Mouse (Mus musculus): Measurements from ENCODE around the gene Iqgap1. TPM values are rescaled to one million over a fixed set of nuclear protein-coding genes. Genes with fewer than 3 reads are reported as not detected.

The Iqgap1 gene
- polyA plus RNA-seq, 1 experiment from 2014 or later = 23.7 TPM

GRCm38 (mm10) chr7:80788002-80788401 is 37.8 kb downstream of the Iqgap1 start:
- no peak overlapping the region for H3K27ac ChIP-seq (replicated peaks)
- H3K9me3 ChIP-seq (replicated peaks) = peaks cover 2% of the 10 kb centered on the region
- DNase-seq (ENCODE audit: low spot score) = no peak
- H3K36me3 ChIP-seq = peaks cover 8% of the 10 kb centered on the region
- 88% methylated on average over 7 of the region's 7 CpGs for WGBS
- no peak overlapping the region for H3K4me3 ChIP-seq
- H3K4me1 ChIP-seq = no peaks in the 10 kb centered on the region
- H3K27me3 ChIP-seq (ENCODE audit: low read depth, poor library complexity, severe bottlenecking) = no peaks in the 10 kb centered on the region

DNA sequence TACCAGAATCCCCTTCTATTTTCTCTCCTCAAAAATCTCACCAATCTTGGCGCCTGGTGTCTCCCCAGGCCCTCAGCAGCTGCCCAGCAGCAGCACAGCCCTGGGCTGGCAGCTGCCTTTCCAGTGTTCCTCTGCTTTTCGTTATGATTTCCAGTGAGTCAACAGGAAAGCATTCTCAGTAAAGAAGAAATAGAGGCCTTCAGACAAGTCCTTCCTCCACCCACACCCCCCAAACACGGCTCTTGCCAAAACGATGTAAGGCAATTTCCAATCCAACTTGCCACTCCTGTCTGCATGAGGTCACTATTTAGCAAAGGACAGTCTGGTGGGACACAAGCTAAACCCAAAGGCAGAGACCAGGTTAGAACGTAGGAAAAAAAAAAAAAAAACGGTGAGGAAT is 39.0 kb downstream of the Iqgap1 start:
- H3K9me3 ChIP-seq (replicated peaks) = no peaks in the 10 kb centered on the region
- 83% methylated on average over 6 of the region's 6 CpGs for WGBS
- H3K27me3 ChIP-seq (ENCODE audit: low read depth, poor library complexity, severe bottlenecking) = no peaks in the 10 kb centered on the region
- no peak overlapping the region for H3K27ac ChIP-seq (replicated peaks)
- peaks cover 3% of the 10 kb centered on the region; the same call in 1 of the 2 replicates for H3K4me1 ChIP-seq
- no peak for DNase-seq (ENCODE audit: low spot score)
- no peak overlapping the region for H3K4me3 ChIP-seq
- H3K36me3 ChIP-seq = 0 out of 2 replicates have a peak, but pooled peaks cover 3% of the 10 kb centered on the region

- Histone ChIP-seq H3K4me3 (no peak overlapping the region), H3K4me1 (peaks cover 8% of the 10 kb centered on the region), H3K36me3 (0 out of 2 replicates have a peak, but pooled peaks cover 3% of the 10 kb centered on the region), H3K27ac (replicated peaks) (no peak overlapping the region), H3K9me3 (replicated peaks) (no peaks in the 10 kb centered on the region), H3K27me3 (ENCODE audit: low read depth, poor library complexity, severe bottlenecking) (no peaks in the 10 kb centered on the region)
- 94% methylated on average over 5 of the region's 5 CpGs for WGBS
- no peak for DNase-seq (ENCODE audit: low spot score)
Observed at GRCm38 (mm10) chr7:80783841-80784240, 41.9 kb downstream of the Iqgap1 start.

DNA sequence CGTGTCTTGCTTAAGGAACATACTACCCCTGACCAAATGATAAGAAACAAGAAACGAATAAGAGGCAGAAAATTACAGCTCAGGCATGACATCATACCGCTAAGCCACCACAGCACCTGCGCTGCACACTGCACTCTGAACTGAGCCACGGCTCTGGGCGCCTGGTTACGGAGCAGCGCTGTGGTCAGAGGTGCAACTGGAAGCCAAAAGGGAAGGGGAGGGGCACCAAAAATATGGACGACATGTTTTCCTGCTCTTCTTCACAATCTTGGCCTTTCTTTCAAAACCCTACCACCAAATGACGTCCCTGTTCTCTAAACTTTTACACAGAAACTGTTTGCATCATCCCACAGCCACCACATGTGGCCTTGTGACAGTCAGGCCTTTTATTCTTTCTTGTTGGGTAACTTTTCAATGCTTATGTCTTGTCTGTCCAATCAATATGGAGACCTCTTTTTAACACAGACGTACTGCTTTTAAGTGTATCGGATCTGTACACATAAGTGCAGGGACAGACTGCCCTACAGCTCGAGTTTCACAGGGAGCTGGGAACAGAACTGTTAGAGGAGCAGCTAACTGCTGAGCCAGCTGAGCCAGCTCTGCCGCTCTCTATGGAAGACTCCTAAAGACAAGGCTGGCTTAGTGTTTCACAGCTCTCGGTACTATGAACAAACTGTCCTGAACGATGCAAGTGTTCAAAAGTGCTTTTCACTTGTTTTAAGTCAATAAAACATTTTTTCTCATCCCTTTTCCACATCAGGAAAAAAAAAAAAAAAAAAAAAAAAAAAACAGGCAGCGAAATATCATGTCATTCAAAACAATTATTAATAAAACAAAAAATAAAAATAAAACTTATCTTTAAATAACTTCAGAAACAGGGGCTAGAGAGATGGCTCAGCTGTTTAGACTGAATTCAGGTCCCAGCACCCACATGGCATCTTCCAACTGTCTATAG is 43.3 kb downstream of the Iqgap1 start:
- Histone ChIP-seq H3K27ac (replicated peaks) (no peak overlapping the region), H3K27me3 (ENCODE audit: low read depth, poor library complexity, severe bottlenecking) (no peaks in the 10 kb centered on the region), H3K9me3 (replicated peaks) (no peaks in the 10 kb centered on the region), H3K36me3 (no peaks in the 10 kb centered on the region), H3K4me1 (peaks cover 8% of the 10 kb centered on the region), H3K4me3 (no peak overlapping the region)
- WGBS = 85% methylated on average over 17 of the region's 17 CpGs
- DNase-seq (ENCODE audit: low spot score) = no peak

DNA sequence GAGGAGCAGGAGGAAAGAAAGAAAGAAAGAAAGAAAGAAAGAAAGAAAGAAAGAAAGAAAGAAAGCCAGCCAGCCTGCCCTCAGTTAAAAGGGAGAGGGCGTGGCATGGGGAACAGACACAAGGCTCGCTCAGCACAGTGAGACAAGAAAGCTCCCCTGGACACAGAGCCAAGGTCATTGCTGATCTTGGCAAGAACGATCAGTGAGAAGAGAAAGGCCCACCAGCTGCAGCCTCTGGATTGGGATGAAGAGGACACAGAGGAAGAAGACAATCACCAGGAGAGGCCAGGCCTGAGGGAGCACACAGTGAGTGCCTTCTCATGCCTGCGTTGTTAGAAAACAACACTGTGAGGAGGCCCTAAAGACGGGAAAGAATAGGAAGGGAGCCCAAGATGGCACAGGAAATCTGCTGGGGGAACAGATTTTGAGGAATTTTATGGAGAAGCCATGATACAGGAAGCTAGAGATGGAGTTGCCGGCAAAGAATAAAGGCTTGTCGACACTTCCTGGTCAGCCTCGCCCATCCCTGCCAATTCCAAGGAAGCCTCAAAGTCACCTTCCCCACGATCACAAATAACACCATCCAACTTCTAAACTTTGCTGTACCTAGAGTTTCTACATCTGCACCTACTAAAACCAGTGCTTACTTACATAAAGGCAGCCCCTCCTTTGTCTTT is 44.2 kb downstream of the Iqgap1 start:
- Histone ChIP-seq H3K4me3 (no peak overlapping the region), H3K27me3 (ENCODE audit: low read depth, poor library complexity, severe bottlenecking) (no peaks in the 10 kb centered on the region), H3K27ac (replicated peaks) (0 out of 2 replicates have a peak overlapping the region, but pooled peaks have one; percentile 38), H3K9me3 (replicated peaks) (no peaks in the 10 kb centered on the region), H3K4me1 (peaks cover 8% of the 10 kb centered on the region), H3K36me3 (no peaks in the 10 kb centered on the region)
- no peak for DNase-seq (ENCODE audit: low spot score)
- 80% methylated on average over 9 of the region's 9 CpGs for WGBS

DNA sequence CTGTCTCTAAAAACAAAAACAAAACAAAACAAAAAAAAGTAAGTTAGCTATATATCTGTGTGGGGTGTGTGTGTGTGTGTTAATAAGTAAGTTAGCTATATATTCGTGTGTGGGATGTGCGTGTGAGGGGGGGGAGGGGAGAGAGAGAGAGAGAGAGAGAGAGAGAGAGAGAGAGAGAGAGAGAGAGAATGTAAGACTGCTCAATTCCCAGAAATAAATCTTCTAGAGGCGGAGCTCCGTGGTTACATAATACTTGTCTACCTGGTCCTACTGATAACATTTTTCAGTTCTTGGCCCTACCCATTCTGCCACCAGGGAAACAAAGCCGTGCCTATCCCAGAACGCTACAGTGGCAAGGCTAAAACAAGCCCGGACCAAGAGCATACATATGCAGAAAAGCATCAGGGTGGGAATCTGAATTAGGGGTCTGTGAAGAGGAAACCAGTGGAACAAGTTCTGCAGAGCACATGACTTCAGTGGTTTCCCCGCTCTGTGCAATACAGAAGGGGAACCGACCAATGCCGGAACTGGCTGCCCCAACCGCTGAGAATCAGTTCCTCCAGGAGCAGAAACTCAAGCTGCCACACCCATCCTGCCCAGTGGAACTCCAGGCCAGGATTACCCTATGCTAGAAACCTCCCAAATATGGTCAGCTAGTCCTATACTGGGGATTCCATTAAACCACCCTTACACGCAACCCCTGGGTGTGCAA is 46.7 kb downstream of the Iqgap1 start:
- H3K9me3 ChIP-seq (replicated peaks) = no peaks in the 10 kb centered on the region
- peaks cover 8% of the 10 kb centered on the region for H3K4me1 ChIP-seq
- no peaks in the 10 kb centered on the region for H3K36me3 ChIP-seq
- no peak overlapping the region for H3K4me3 ChIP-seq
- no peak overlapping the region for H3K27ac ChIP-seq (replicated peaks)
- H3K27me3 ChIP-seq (ENCODE audit: low read depth, poor library complexity, severe bottlenecking) = no peaks in the 10 kb centered on the region
- DNase-seq (ENCODE audit: low spot score) = no peak
- 84% methylated on average over 12 of the region's 12 CpGs for WGBS

- DNase-seq (ENCODE audit: low spot score) = no peak
- Histone ChIP-seq H3K27ac (replicated peaks) (no peak overlapping the region), H3K4me1 (peaks cover 8% of the 10 kb centered on the region), H3K27me3 (ENCODE audit: low read depth, poor library complexity, severe bottlenecking) (no peaks in the 10 kb centered on the region), H3K9me3 (replicated peaks) (no peaks in the 10 kb centered on the region), H3K4me3 (no peak overlapping the region), H3K36me3 (no peaks in the 10 kb centered on the region)
- 95% methylated on average over 6 of the region's 6 CpGs for WGBS
Observed at GRCm38 (mm10) chr7:80778376-80778775, 47.4 kb downstream of the Iqgap1 start.

GRCm38 (mm10) chr7:80777151-80777550 is 48.6 kb downstream of the Iqgap1 start:
- Histone ChIP-seq H3K27ac (replicated peaks) (no peak overlapping the region), H3K4me1 (peaks cover 7% of the 10 kb centered on the region), H3K36me3 (no peaks in the 10 kb centered on the region), H3K4me3 (no peak overlapping the region), H3K9me3 (replicated peaks) (no peaks in the 10 kb centered on the region), H3K27me3 (ENCODE audit: low read depth, poor library complexity, severe bottlenecking) (no peaks in the 10 kb centered on the region)
- no peak for DNase-seq (ENCODE audit: low spot score)
- WGBS = 83% methylated on average over 8 of the region's 8 CpGs

GRCm38 (mm10) chr7:80776090-80776489 is 49.7 kb downstream of the Iqgap1 start:
- H3K4me1 ChIP-seq = no peaks in the 10 kb centered on the region
- no peaks in the 10 kb centered on the region for H3K27me3 ChIP-seq (ENCODE audit: low read depth, poor library complexity, severe bottlenecking)
- DNase-seq (ENCODE audit: low spot score) = no peak
- no peak overlapping the region for H3K4me3 ChIP-seq
- H3K36me3 ChIP-seq = no peaks in the 10 kb centered on the region
- WGBS = 96% methylated on average over 3 of the region's 3 CpGs
- no peak overlapping the region for H3K27ac ChIP-seq (replicated peaks)
- no peaks in the 10 kb centered on the region for H3K9me3 ChIP-seq (replicated peaks)

GRCm38 (mm10) chr7:80775448-80775904 is 50.3 kb downstream of the Iqgap1 start:
- Histone ChIP-seq H3K4me1 (no peaks in the 10 kb centered on the region), H3K9me3 (replicated peaks) (no peaks in the 10 kb centered on the region), H3K4me3 (no peak overlapping the region), H3K27ac (replicated peaks) (no peak overlapping the region), H3K27me3 (ENCODE audit: low read depth, poor library complexity, severe bottlenecking) (no peaks in the 10 kb centered on the region), H3K36me3 (no peaks in the 10 kb centered on the region)
- no peak for DNase-seq (ENCODE audit: low spot score)
- WGBS = 89% methylated on average over 10 of the region's 10 CpGs

- no peak overlapping the region for H3K27ac ChIP-seq (replicated peaks)
- whole genome bisulfite sequencing = 93% methylated on average over 15 of the region's 15 CpGs
- H3K9me3 ChIP-seq (replicated peaks) = no peaks in the 10 kb centered on the region
- no peak overlapping the region for H3K4me3 ChIP-seq
- no peak for DNase-seq (ENCODE audit: low spot score)
- no peaks in the 10 kb centered on the region for H3K36me3 ChIP-seq
- no peaks in the 10 kb centered on the region for H3K4me1 ChIP-seq
- no peaks in the 10 kb centered on the region for H3K27me3 ChIP-seq (ENCODE audit: low read depth, poor library complexity, severe bottlenecking)
Observed at GRCm38 (mm10) chr7:80774615-80775447, 50.9 kb downstream of the Iqgap1 start.

All from midbrain, embryonic 10.5 days (tissue).